Mouse (Mus musculus) yolk sac, embryonic 10.5 days (tissue): Measurements from ENCODE around the gene Nfib.

Experiments
- DNase-seq: peaks from one replicate; pipeline ENCODE4 v3.0.0-alpha.2; 2017; ENCODE audit warnings: low spot score

Gene Nfib

GRCm38 (mm10) chr4:82592086-82593030, 113.2 kb downstream of the Nfib start:
- no peak for DNase-seq

- peak; percentile 46 for DNase-seq
Observed at GRCm38 (mm10) chr4:82589345-82589890, 116.1 kb downstream of the Nfib start.

- DNase-seq, result no peak
Observed at GRCm38 (mm10) chr4:82588718-82589117, 116.8 kb downstream of the Nfib start.

- no peak for DNase-seq
Observed at GRCm38 (mm10) chr4:82587146-82587870, 118.2 kb downstream of the Nfib start.

- DNase-seq, result no peak
Observed at GRCm38 (mm10) chr4:82586637-82587036, 118.9 kb downstream of the Nfib start.

DNA sequence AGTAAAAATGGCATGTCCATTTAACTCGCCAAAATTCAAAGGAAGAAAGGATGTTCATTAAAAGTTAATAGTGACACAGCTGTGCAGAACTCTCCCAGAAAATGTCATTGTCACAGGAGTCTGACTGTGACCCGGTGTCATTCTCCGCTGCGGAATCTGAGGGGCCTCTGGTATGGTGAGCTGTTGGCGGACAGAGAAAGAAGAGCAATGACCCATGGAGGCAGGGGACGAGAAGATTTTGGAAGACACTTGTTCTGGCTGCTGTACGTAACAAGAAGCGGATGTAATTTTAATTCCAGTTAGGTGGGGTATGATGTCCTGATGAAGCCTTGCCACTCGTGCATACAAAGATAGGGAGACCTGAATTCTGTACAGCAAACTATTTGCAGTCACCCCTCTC, 120.0 kb downstream of the Nfib start:
- no peak for DNase-seq

DNA sequence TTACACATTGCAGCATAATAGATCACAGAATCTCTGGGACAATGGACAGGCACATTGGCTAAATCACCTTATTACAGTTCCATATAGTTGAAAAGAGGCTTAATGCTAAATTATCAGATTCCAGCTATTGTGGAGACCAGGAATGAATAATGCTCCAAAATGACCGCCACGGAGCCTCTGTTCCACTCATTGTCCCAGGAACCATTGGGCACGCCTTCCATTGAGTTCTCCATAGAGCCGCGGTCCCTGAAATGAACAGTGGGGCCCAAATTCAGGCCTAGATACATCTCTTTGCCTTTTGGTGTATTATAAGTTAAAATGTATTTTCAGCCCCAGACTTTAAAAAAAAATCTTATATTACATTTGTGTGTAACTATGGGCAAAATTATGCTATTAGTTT, 120.5 kb downstream of the Nfib start:
- DNase-seq, result no peak

GRCm38 (mm10) chr4:82584548-82584947, 121.0 kb downstream of the Nfib start:
- no peak for DNase-seq

- no peak for DNase-seq
Observed at GRCm38 (mm10) chr4:82573291-82573605, 132.3 kb downstream of the Nfib start.

- DNase-seq, result no peak
Observed at GRCm38 (mm10) chr4:82572410-82573290, 132.9 kb downstream of the Nfib start.

DNA sequence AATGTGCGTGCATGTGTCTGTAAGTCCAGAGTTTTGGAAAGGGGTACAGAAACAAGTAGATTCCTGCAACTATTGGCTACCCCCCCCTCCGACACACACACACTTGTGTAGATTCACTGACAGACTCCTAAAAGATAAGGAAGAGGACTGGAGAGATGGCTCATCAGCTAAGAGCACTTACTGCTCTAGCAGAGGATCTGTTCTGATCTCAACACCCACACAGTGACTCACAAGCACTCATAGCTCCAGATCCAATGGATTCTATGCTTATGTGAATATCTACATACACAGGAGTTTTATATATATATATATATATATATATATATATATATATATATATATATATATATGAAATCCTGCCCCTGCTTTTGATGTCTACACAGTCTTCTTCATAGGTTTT, 146.7 kb downstream of the Nfib start:
- no peak for DNase-seq

DNA sequence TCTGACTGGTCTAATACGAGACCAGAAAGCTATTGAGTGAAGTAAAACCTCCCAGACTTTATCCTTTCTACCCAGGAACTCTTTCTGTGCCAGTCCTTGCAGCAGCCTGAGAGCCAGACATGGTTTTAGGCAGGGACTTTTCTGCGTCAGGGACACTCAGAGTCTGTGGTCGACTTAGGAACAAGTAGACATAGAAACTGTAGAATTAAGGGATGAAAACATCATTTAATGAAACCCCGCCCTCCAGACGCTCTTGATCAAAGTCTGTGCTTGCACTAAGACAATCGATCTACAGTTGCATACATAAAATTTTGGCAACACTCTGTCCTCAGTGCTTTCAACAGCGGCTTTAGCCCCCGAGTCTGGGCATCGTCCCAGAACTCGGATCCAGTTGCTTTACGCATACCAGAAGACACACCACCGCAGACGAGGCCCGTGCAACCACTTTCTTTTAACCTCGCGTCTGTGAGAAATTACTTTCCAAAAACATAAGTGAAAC, 149.8 kb downstream of the Nfib start:
- DNase-seq, result no peak

DNA sequence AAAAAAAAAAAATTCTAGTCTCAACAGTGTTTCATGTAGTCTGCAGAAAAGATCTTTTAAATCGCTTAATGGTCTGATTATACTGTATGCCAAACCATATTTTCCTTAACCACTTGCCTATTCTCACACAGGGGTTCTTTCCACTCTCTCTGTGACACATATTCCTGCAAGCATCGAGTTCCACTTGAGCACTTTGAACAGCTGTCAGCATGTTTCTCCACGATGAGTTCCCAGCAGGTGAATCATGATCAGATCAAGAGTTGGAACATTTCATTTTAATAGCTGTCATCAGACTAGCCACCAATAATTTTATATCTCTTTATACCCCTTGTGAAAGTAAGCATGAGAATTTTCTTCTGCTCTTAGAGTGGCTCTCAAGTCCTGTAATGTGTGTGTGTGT, 151.9 kb downstream of the Nfib start:
- no peak for DNase-seq

DNA sequence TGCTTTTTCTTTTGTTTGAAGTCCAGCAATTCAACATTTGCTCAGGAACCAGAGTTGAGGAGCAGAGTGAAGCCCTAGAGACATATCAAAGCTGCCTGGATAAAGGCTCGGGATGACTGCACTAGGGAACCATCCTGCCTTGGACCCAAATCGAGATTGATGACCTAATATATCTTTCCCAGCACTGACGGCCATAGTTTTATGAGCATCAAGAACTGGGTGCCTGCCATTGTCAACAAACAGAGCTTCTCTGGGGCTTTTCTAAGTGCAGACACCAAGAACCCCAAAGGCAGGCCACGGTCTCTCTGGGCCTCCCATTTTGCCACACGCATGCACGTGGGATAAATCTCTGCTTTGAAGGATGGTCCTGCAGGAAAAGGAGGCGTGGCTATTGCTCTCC, 153.3 kb downstream of the Nfib start:
- DNase-seq, result no peak

- no peak for DNase-seq
Observed at GRCm38 (mm10) chr4:82549762-82550380, 155.7 kb downstream of the Nfib start.

- no peak for DNase-seq
Observed at GRCm38 (mm10) chr4:82548247-82548646, 157.3 kb downstream of the Nfib start.

GRCm38 (mm10) chr4:82543936-82544335, 161.6 kb downstream of the Nfib start:
- DNase-seq, result no peak

DNA sequence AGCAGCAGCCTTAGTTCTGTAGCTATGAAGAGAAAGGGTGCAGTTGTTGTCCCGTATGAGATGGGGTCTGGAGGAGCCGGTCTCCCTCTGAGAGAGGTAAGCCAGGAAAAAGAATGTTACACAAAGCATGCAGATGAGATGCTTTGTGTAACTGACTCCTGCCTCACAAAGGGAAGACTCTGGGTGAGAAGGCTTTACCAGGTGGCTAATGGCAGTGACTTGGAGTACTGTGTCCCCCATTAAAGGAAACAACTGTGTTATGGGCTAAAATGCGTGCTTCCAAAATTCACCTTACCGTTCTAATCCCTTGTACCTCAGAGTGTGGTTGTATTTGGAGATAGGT, 162.2 kb downstream of the Nfib start:
- no peak for DNase-seq

DNA sequence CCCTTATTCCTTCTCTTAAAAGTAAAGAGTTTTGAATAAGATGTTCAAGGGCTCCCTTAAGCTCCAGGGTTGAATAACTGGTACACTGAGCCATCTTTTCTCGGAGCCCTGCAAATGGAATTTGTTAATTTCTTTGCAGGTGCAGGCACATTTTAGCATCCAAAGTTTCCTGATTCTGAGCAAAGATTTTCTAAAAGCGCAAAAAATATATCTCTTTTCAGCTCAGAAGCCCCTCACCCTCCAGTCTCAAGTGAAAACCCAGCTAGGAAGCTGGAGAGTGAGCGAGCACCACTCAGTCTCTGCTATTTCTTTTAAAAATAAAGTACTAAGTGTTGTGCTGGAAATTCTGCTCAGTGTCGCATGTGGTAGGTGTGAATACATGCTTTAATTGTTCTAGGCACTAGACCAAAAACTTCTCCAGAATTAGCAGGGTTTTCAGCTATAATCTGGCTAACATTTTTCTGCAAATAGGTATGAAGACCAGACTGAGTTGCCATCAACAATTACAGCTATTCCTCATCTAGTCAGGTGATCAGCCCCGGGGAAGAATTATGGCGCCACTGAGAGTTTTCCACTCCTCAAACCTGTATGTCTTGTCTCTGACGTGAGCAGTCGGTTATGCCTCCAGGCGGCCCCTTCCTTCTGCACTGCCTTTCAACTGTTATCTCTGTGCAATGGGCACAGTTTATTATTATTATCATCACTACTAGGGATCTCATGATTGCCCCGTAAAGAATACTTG, 162.7 kb downstream of the Nfib start:
- no peak for DNase-seq

GRCm38 (mm10) chr4:82541894-82542510, 163.5 kb downstream of the Nfib start:
- peak; percentile 84 for DNase-seq
